Mouse (Mus musculus): ENCODE measurements around the gene Hif3a.

DNA sequence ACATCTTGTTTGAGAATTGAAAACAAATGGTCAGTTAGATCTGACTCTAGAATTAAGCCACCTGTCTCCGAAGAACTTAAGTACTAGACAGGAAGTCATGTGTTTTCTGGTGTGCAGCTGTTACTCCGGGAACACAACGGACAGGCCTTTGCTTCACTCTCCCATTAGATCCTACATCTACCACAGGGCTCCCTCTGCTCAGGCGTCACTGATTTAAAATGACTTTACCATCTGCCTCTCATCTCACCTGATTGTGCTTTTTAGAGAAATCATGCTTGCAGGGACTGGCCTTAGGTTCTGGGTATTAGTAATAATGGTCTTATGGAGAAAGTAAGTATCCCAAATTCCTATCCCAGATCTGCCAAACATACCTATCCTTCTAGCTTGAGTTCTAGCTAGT is 20.5 kb upstream of the Hif3a start:
- TF ChIP-seq CTCF (IDR thresholded peaks at IDR 0.05; ENCODE audit: control insufficient read depth, insufficient read depth, insufficient read length) (no peak), MAX (IDR thresholded peaks at IDR 0.05) (no peak), CEBPB (IDR thresholded peaks at IDR 0.05; ENCODE audit: low read depth) (no peak), MYOD1 (IDR thresholded peaks at IDR 0.05; ENCODE audit: control insufficient read depth, insufficient read length, low read depth) (no peak)
